Mouse (Mus musculus) CH12F3 (cell line): Measurements from ENCODE around the gene Gm11733.

Experiments
- in situ Hi-C: fragments of 300-500 bp; cut with MboI; formaldehyde crosslinking; loops from 2 replicates; pipeline ENCODE4 v1.14.3; 2020; ENCODE audit warnings: low sequenced_read_pairs

Gm11733 gene

DNA sequence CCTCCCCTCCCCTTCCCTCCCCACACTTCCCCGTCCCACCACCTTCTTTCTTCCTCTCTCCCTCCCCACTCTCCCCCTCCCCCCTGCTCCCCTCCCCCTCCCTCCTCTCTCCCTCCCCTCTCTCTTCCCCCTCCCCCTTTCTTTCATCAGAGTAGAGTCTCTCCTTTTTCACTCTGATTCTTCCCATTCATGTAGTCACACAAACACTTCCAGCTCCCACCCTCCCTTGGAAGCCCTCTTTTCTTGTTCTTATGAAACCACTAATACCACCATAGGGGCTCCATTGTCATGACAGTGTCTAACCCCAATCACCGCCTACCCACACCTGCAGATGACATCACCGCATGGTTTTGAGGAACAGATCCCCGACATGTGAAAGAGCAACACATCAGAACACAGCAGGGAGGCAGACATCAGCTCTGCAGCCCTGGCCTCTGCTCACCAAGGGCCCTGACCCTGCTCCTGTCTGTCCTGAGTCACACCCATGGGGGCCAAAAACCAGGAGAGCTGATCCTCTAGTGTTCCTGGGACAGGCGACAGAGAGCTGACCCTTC, 7.5 kb upstream of the Gm11733 start:
- in situ Hi-C loops, result no loop called here

DNA sequence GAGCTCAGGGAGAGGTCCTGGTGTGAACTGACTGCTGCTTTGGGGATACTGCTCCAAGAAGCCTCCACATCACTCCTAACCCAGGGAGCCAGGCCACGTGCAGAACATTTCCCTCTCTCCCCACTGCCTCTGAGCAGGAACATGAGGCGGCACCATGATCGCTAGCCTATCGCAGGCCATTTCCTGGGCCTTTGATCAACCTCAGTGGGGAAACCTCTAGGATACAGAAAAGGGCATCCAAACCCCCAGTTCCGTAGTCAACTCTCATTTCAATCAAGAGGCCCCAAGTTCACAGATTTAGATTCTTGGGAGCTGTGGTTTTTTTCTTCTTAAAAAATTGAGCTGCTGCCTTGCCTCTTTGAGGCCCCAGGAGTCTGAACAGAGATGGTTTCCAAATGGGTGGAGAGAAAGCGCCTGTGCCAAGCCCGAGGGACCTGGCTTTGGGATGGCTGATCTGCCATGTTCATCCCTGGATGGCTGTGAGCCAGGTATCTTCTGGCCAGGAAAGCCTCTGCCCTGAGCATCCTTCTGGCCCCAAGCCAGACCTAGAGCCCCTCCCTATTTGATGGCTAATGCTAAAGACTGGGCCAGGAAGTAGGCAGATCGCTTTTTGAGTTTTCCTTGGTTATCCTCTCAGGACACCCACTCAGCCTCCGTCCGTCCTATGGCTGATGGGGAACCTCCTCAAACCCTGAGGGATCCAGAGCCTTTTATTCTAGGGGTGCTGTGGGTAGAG, 5.7 kb upstream of the Gm11733 start:
- in situ Hi-C loops, result no loop called here

DNA sequence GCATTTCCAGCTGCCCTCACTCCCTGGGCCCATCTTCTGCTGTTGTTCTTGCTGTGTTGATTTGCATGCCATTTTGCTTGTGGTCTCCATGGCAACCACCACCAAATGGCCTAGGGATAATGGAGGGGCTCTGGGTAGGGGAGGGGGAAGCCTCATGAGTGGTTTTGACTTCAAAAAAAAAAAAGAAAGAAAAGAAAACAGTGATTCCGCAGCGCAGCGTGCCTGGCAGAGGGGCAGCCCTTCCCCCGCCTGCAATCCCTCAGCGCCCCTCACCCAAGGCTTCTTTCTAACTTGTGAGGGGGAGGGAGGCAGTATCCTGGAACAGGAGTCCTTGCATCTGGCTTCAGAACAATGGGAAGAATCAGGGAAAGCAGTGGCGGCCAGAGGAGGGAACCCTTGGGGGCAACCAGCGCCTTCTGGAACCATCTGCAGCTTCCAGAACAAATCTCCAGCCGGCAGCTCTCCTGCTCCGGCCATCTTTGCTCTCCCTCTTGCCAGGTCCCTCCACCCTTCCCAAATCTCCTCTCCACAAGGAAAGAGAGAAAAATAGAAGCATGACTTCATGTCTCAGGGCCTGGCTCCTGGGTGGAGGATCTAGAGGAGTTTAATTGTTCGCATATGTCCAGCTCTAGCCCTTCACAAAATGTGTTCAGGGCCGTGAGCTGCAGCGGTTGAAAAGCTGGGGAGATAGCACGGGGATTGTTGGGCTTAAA, 5.0 kb upstream of the Gm11733 start:
- in situ Hi-C loops, result no loop called here

DNA sequence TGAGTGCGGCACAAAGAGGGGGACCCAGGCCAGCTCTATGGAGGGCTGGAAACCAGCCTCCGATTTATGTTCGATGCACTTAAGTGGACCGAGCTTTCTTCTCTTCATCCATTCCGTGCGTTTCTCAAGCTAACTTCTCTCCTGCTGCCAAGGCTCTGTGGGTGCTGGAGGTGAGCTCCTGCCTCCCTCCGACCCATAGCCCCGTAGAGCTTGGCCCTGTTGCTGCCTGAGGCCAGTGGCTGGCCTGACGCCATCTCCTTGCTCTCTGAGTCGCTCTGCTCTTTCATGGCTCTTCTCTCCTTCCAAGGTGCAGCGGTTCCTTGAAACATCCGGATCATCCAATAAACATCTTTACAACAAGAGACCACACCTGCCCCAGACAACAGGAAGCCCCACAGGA, 4.4 kb upstream of the Gm11733 start:
- in situ Hi-C loops, result no loop called here

DNA sequence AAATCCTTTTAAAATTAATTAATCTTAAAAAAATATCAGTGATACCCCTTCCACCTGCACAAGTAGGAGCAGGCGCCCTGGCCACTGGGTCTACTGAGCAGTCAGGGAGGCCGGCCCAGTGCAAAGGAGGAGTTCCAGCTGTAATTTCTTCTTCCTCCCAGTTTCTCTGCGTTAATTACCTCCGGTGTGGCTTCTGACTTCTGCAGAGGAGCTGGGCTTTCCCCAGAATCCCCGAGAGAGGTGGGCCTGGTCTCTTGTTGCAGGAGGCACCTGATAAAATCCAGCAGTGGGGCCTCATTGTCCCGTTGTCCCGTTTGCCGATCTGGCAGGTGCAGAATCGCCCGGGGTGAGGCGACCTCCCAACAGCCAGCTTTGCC, 1.9 kb upstream of the Gm11733 start:
- in situ Hi-C loops, result no loop called here

DNA sequence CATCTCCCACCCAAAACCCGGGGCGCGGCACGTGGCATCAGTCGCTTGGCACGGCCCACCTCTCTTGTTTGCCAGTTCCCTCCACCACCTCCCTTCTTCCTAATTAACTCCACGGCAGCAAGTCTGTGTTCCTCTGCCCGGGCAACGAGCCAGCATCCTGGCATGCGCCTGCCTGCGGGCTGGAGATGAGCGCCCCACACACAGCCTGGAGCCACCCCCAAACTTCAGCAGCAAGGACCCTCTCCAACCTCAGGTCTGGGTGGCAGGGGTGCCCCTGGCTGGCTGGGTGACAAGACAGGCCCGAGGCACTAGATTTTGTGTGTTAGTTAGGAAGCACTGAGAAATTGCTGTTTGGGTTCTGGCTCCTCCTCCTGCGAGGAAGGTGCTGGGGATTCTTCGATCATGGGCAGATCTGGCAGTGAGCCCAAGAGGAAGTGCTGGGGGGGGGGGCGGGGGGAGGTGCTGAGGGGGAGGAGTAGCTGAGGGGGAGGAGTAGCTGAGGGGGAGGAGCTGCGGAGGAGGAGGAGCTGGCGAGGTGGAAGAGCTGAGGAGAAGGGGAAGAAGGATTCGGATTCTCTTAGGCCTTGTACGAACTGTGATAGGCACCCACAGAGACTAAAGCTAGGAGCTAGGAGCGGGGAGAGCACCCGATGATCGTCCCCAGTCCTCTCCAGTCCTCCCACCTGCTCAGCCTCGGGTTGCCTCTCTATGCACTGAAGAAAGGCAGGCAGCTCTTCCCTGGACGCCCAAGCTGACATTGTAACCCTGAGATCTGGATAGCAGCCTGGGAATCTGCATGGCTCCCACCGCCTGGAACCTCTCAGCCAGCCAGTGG, 1.3 kb upstream of the Gm11733 start:
- in situ Hi-C loops, result no loop called here

DNA sequence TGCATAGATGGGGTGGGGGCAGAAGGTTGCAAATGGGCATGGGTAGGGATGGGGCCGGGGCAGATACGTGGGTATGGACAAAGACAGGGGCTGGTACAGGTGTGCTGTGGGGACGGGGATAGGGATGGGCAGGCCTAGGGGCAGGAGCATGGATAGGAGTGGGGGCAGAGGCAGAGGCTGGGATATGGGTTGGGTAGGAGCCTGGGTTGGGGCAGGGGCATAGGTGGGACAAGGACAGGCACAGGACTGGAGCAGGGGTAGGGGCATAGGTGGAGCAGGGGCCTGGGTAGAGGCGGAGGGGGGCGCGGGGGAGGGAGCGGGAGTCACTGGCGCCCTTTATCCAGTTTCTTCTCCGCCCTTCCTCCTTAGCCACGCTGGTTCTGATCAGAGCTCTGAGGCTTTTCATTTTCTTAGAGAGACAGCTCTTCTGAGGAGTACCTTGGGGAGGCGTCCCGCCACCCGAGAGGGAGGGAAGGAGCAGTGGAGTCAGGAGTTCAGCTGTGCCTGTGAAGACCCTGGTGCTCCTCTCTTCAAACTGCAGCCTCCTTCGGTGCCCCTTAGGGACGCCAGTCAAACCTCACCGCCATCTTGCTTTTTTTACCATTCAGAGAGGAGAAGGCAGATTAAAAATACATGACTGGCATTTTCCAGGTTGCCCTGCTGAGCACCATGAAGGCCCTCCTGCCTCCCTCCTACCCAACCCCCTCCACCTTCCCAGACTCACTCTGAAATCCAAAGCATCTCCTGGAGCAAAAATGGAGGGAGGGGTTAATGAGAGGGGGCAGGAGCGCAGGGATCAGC, 7.4 kb downstream of the Gm11733 start:
- in situ Hi-C loops, result no loop called here

DNA sequence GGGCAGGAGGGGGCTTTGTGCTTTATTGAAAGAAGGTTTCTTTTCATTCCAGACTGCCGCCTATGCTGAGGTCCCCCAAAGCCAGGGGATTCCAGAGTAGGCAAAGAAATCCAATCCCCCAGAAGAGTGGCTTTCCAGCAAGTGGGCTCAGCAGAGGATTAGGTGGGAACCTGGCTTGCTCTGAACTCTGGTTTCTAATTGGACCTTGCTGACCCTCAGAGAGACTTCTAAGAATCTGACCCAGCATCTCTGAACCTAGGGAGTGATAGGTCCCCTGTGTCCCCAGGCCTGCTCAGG, 8.0 kb downstream of the Gm11733 start:
- in situ Hi-C loops, result no loop called here

DNA sequence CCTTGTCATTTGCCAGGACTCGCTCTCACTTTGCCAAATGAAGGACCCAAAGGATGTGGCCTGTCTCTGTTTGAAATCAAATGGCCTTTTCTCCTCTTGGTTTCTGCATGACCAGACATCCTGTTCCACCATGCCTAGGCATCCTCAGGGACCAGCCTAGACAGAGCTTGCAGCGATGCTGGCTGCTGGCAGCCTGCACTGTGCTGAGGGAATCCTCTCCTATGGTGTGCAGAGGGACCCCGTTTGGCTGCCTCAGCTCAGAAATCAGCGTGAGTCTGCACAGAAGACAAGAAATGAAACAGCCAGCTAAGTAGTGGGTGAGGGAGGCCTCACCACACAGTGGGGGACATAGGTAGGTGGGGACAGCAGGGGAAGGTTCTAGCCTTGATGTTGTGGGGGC, 12.6 kb downstream of the Gm11733 start:
- in situ Hi-C loops, result no loop called here

DNA sequence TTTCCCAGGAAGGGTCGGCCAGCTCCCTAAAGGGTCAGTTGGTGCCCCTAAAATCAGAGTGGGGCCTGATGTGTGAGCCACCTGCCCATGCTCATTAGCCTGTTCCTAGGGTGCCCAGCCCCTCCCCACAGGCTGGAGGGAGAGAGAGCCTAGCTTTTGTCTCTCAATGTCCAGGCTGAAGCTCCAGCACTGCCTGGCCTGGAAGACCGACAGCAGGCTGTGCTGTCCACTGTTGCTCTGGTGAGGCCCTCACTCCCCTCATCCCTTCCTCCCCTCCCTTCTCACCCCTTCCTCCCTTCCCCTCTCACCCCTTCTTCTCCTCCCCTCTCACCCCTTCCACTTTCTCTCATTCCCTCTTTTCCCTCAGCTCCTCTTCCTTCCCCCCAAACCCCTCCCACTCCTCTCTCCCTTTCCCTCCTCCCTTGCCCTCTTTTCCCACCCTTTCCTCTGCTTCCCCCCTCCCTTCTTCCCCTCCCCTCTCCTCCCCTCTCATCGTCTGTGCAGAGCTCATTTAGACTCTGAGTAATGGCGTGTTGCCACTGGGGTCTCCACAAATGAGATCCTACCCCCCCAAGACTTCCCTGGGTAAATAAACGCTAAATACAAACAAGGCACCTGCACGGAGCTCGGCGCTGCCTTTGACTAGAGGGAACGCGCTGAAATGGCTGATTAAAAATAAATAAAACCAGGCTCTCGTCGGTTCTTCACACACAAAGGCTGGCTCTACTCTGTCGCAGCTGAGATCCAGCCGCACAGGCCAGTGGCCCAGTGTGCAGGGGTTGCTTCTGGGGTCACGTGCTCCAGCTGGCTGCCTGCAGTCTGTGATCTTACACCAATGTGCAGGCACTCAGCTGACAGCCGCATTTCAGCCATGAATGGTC, 13.3 kb downstream of the Gm11733 start:
- in situ Hi-C loops, result no loop called here

DNA sequence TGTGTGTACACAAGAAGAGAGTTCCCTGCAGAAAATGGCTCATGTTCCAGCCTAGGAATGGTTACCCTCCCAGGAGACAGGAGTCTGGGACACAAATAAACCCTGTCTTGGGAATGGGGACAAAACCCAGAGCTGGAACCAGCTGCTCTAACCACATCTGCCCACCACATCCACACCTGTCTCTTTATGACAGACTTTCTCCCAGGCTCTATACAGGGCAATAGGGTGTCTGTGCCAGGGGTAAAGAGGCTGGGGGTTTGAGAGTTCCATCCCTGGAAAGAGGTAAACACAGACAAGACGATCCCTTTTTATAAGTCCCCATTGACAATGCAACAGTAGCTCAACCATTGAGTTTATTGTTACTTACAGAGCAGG, 14.0 kb downstream of the Gm11733 start:
- in situ Hi-C loops, result no loop called here

DNA sequence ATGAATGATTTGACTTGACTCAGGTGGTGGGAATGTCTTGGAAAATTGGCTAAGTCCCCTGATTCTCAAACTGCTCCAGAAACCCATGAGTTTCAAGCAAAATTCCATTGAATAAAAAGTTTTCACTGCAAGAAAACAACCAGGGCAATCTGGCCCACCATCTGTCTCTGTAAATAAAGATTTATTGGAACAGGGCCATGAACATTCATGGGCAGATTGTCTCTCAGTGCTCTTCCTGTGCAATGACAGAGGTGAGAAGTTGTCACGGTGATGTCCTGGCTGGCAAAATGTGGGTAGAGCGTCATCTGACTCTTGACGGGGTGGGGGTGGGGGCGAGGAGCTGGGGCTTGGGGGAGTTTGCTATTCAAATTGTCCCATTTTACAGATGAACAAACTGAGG, 24.8 kb downstream of the Gm11733 start:
- in situ Hi-C loops, result no loop called here

DNA sequence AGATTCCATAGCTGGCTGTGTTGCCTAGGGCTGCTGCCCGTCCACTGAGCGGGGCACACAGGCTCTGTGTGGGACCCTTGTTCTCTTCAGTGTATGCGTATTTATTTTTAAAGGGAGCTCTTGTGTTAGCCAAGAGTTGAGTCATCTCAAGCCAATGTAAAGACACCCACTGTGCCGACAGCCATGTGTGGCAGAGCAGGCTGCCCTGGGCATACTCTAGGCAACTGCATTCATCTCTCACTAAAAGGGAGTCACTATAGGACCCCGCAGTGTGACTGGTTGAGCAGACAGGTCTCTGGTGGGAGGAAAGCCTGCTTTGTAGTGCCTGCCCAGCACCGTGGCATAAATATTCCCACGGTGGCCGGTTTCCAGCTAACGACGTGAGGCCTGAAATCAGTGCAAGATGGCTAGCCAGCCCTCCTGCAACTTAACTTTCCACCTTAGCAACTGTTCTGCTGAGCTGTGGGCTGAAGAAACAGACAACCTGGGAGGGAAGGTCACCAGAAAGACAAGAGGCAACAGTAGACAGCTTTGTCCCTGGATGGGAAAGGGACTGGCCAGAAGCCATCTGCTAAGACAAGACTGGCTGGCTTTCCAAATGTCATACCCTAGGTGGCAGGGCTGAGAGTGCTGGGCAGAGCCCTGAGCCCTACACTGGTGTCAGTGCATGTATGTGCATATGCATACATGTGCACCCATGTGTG, 31.7 kb downstream of the Gm11733 start:
- in situ Hi-C loops, result no loop called here

DNA sequence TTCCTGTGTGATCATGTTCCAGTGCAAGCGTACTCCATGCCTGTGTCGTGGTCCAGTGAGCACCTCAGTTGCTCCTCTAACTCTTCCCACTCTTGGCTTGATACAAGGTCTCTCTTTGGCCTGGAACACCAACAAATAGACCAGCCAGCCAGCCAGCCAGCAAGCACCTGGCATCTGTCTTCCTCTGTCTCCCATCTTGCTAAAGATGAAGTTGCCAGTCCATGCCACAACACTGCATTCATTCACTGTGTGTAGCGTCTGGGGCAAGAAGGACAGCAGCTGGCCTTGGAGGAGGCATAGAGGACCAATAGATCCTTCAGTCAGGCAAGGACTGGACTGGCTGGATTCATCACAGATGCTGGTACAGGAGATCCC, 32.2 kb downstream of the Gm11733 start:
- in situ Hi-C loops, result no loop called here

DNA sequence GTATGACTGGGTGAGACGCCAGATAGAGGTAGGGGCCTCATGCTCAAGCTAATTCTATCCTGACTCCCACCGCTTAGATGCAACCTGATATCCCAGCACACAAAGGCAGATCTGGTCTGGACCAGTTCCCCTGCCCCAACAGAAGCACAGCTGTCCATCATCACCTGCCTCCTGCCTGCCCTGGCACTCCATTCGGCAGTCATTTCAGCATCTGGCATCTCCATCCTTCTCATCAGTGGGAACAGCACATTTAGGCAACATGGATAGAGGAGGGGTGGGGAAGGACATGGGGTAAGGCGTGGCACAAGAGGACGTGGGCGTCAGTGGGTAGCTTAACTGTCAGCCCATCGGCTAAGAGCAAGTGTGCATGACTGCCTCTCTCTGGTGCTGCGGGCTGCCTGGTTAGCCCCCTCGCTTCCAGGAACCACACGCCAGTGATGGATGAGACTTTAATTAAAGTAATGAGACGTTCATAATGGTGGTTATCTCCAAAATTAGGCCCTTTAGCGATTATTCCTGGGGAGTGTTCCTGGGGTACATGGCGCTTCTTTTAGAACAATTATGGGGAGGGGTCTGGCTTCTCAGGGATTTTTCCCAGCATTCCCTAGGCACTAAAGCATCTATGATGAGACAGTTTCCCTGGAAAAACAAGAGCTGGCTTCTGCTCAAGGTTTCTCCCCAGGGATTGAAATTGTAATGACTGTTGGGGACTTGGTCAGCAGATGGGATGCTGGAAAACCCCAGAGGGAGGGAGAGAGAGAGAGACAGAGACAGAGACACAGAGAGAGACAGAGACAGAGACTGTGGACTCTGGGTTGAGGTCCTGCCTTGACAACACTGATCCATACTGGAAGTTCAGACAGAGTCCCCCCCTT, 38.0 kb downstream of the Gm11733 start:
- in situ Hi-C loops, result no loop called here

DNA sequence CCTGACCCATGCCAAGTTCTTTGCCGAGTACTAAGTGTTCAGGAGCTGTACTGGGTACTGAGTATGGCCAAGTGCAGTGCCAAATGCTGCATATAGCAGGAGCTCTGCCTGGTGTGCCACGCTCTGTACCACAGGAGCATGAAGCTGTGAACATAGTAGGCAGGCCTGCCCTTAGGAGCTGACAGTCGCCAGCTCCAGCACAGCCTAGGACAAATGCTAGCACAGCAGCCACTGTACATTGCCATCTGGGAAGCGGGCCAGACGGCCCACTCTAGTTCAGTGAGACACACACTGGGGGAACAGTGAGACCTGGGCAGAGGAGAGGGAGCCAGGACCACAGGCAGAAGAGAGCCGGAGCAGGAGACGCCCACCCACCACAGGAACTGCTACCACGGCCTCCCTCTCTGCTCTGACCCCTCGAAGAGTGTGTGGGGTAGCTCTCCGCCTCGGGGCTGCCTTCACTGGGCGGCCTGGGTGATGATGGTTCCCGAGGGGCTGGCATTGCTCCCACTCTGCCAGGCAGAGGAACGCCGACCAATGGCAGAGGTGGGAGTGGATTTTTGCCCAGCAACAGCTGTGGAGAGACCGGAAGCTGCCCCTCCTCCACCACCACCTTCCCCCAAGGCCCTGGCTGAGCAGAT, 38.8 kb downstream of the Gm11733 start:
- in situ Hi-C loops, result no loop called here

DNA sequence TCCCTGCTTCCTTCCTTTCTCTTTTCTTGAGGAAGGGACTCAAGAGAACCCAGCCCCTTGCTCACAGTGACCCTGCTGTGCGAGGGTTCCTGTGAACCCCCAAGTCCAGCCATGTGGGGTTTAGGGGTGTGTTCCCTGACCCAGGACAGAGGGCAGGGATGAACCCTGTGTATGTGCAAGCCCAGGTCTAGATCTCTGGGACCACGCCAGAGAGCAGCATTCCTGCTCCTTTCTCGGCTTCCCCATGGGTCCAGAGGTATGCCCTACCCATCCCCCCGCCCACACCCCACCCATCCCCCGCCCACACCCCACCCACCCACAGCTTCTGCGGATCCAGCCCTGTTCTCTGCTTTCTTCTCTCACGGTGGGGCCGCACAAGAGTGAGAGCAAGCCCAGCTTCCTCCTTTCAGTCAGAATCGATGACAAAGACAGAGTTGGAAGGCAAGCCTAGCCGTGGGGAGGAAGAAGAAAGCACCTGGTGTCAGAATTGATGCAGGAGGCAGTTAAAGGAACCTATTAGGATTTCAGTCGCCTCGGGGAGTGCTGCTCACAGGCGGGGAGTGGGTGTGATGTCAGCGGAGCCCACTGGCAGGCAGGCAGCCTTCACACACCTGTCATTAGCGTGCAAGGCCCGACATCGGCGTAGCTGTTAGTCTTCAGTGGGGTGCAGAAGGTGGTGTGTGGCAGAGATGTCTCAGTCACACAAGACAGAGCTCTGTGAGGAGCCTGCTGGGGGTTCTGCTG, 41.6 kb downstream of the Gm11733 start:
- in situ Hi-C loops, result no loop called here
